Mouse (Mus musculus) brown adipose tissue, adult 24 weeks (tissue): ENCODE results near the gene Trim30d. TPM values are rescaled to one million over a fixed set of nuclear protein-coding genes. Genes with fewer than 3 reads are reported as not detected.
"Not testable (repeated sequence)": the region's sequence is repeated elsewhere in the genome, so short reads cannot be mapped to it uniquely, and the experiment has no call there.

Source experiments
- H3K27ac ChIP-seq: fragments of 200-500 bp; replicated peaks from 2 replicates; pipeline ENCODE4 v1.5.1; 2012; ENCODE audit warnings: low read depth, mild to moderate bottlenecking, low read length
- H3K4me1 ChIP-seq: fragments of 200-500 bp; 2 replicates; pipeline ENCODE4 v1.6.1; 2012; ENCODE audit warnings: low read length, mixed read lengths; ENCODE audit not compliant: control insufficient read depth, insufficient read depth, insufficient read length
- H3K4me3 ChIP-seq: fragments of 200-500 bp; 2 replicates; pipeline ENCODE4 v1.5.1; 2012; ENCODE audit warnings: low read depth, mild to moderate bottlenecking, low read length, moderate library complexity; ENCODE audit not compliant: insufficient read depth
- polyA plus RNA-seq: library from polyadenylated mRNA; stranded (reverse); fragments of >200 nt; gene quantifications from 2 replicates; pipeline ENCODE4 v1.2.4, GENCODE M21; 2012; ENCODE audit not compliant: missing spikeins, insufficient read depth, insufficient read length

Gene Trim30d
- 1.5 and 1.9 TPM in 2 replicates for polyA plus RNA-seq

DNA sequence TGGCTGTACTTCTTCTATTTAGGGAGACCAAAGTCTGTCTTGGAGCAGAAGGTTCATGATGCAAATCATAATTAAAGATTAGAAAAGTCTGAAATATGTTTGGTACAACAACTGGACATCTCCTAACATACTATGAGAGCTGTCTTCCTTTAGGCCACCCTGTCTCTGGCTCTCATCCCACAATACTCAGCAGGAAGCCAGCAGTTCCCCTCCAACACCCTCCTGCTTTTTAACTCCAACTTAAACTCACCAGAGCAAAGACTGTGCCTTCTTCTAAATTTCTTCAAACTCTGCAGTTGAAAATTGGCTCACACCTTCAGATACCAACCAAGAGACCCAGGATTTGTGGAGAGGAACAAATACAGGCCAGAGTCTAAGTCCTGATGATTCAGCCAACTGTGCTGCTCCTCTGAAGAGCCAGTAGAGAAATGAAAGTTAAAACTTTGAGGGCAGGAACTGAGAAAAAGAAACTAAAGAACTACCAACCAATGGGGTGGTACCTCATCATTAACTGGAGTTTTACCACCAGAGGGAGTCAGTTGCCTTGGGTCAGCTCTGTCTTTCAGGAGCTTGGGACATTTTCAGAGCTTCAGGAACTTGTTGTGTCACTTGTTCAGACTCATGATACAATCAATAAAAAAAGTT lies at the start of gene Trim30d:
Gene Trim30d (minus strand): TSS at position 429 of the 645 bp plus-strand sequence.
- not testable (repeated sequence) for H3K4me1 ChIP-seq
- peak within 1 kb of the TSS; percentile 58 for H3K4me3 ChIP-seq
- H3K27ac ChIP-seq, result peak within 1 kb of the TSS; percentile 74

DNA sequence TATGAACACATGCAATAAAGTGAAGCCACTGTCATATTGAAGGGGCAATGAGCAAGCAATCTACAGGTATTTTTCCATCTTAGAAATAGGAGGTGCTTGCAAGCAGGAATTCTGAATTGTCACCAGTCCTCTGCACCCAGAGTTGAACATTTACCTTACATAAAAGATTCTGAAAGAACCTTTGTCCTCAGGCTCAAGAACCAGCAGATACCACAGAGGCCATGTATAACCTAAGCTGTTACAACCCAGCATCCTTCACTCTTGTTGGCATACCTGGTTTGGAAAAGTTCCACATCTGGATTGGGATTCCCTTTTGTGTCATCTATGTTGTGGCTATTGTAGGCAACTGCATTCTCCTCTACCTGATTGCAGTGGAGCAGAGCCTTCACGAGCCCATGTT lies 45.1 kb upstream of the Trim30d start:
- Histone ChIP-seq H3K4me1 (no peaks in the 10 kb centered on the region), H3K4me3 (no peak overlapping the region), H3K27ac (no peak overlapping the region)

DNA sequence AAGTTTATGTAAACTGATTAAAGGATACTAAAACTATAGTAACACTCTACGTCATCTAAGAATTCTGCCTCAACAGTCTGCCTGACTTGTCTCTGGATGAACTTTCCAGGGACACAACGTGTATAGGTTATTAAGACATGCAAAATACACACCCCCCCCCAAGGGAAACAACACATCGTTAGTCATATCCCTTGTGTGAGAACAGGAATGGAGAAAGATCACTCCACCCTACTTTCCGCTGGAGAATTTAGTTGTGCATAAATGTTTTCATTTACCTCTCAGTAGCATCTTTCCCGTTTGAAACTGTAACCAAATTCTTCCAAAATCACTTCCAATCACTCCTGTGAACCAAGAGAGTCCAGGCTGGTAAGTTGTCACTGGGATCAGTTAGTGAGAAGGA lies 42.2 kb upstream of the Trim30d start, which contains the start of gene Olfr651:
Gene Olfr651 (plus strand): TSS at position 301 of the 400 bp plus-strand sequence.
- Histone ChIP-seq H3K4me1 (no peaks in the 10 kb centered on the region), H3K27ac (no peak within 1 kb of the TSS), H3K4me3 (no peak within 1 kb of the TSS)

DNA sequence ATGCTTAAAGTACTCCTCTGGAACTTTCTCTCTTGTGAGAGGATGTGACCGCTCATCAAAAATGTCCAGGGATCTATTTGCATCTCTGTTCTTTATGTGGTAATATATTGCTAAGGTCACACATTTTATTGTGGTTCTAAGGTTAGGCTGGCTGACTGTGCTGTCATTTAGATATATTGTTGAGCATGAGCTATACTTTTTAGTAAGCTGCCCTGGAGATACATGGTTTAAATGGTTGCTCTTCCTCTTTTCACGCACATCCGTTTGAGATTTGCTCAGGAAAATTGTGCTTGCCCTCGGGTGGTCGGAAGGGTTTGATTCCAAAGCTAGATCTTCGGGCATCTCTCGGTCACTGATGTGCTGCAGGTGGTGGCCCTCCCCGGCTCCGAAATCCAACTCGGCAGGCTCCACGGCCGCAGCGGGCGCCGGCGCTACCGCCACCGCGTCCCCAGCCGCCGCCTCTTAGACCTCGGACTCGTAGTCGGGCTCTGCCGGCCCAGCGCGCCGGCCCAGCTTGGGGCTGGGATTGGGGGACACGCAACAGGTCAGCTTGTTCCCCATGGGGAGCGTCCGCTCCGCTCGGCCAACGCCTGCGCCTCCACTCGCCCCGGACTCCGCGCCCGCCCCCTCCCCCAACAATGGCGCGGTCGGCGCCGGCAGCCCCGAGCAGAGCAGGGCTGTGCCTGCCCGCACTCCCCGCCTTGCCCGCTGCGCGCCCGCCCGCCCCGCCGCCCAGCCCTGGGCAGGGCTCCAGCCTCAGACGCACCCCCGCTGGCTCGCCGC lies 5.9 kb downstream of the Trim30d start:
- H3K4me1 ChIP-seq, result no peaks in the 10 kb centered on the region
- H3K27ac ChIP-seq, result no peak overlapping the region
- H3K4me3 ChIP-seq, result peak overlapping the region; percentile 49

DNA sequence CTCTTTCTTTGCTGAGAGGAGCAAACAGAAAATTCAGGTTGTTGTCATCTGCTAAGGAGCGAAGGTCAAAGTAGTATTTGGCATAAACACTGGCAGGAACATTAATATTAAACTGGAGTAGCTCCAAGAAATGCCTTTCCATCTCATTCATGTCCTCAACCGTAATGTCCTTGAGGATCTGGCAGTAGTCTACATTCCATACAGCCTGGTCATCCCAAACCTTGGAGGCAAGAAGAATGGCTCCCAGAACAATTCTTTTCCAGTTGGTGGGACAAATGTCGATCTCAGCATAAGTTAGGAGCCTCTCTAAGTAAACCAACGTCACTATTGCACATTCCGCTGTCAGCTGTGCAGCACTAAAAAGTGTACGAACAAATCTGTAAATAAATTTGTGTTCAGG lies 6.5 kb downstream of the Trim30d start:
- not testable (repeated sequence) for H3K4me1 ChIP-seq, H3K27ac ChIP-seq, H3K4me3 ChIP-seq

DNA sequence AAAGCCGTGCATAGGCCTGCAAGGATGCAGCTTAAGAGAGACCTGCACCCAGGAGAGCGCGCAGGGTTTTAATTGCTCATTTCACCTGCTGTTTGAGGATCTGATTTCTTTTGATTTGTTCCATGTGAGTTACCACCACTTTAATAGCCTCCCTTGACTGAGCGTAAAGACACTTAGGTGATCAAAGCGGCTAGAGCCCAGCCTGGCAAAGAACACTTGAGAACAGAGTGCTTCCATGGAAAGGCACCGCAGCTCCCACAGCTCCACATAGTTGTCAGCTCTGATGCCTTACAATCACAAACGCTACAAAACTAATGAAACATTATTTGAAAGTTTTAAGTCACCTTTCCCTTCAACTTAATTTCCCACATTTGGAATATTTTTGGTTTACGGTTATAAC lies 8.2 kb downstream of the Trim30d start:
- H3K4me3 ChIP-seq, H3K4me1 ChIP-seq, H3K27ac ChIP-seq: not testable (repeated sequence)

DNA sequence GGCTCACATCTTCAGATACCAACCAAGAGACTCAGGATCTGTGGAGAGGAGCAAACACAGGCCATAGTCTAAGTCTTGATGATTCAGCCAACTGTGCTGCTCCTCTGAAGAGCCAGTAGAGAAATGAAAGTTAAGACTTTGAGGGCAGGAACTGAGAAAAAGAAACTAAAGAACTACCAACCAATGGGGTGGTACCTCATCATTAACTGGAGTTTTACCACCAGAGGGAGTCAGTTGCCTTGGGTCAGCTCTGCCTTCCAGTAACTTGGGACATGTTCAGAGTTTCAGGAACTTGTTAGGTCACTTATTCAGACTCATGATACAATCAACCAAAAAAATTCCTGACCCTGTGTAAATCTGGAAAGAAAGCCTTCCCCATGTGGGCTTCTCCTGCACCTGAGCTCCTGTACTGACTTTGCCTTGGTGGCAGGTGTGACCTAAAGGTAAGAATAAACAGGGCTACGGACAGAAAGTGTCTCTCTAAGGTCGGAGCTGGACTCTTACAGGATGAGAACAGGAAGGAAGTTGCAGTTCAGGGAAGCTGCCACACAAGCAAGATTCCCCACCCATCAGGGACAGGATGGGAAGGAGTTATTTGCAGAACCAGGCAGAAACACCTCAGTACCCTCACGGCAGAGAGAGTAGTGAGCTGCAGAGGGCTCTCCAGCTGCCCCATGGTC lies 42.4 kb downstream of the Trim30d start, which contains the start of gene Trim30a:
Gene Trim30a (minus strand): TSS at position 129 of the 680 bp plus-strand sequence.
- Histone ChIP-seq H3K4me3 (peak within 1 kb of the TSS; percentile 62), H3K4me1 (peaks cover 2% of the 10 kb centered on the region; the same call in 1 of the 2 replicates), H3K27ac (peak within 1 kb of the TSS; percentile 93)

DNA sequence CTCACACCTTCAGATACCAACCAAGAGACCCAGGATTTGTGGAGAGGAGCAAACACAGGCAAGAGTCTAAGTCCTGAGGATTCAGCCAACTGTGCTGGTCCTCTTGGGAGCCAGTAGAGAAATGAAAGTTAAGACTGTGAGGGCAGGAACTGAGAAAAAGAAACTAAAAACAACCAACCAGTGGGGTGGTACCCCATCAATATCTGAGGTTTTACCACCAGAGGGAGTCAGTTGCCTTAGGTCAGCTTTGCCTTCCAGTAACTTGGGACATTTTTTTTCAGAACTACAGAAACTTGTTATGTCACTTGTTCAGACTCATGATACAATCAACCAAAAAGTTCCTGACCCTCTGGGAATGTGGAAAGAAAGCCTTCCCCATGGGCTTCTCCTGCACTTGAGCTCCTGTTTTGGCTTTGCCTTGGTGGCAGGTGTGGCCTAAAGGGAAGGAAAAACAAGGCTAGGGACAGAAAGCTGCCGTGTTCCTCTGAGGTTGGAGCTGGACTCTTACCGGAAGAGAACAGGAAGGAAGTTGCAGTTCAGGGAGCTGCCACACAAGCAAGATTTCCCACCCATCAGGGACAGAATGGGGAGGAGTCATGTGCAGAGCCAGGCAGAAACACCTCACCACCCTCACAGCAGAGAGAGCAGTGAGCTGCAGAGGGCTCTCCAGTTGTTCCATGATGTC lies 61.5 kb downstream of the Trim30d start:
- Histone ChIP-seq H3K27ac (peak overlapping the region; percentile 94), H3K4me1 (peaks cover 7% of the 10 kb centered on the region; the same call in 1 of the 2 replicates), H3K4me3 (peak overlapping the region; percentile 61)

Other genes starting within 250 kb of the Trim30d start
- 0.58 and 0.67 TPM in 2 replicates for gene Trim5, start 219.8 kb downstream of the Trim30d start, polyA plus RNA-seq
- 10.5 and 11.9 TPM in 2 replicates for gene Trim12a, start 192.4 kb downstream of the Trim30d start, polyA plus RNA-seq
- gene Trim34b, start 178.4 kb downstream of the Trim30d start, polyA plus RNA-seq, result not detected in 2 replicates
- gene Trim12c, start 154.5 kb downstream of the Trim30d start, polyA plus RNA-seq, result 4.4 and 5.6 TPM in 2 replicates
- not detected in 2 replicates for gene Trim30b, start 138.0 kb downstream of the Trim30d start, polyA plus RNA-seq
- 0.92 TPM in 1 of 2 replicates, not detected in the other for gene Trim30c, start 107.0 kb downstream of the Trim30d start, polyA plus RNA-seq
- gene Trim30a, start 42.7 kb downstream of the Trim30d start, polyA plus RNA-seq, result 4.0 and 5.3 TPM in 2 replicates
- gene Olfr651, start 42.3 kb upstream of the Trim30d start, polyA plus RNA-seq, result not detected in 2 replicates
- not detected in 2 replicates for gene Olfr652, start 53.1 kb upstream of the Trim30d start, polyA plus RNA-seq
- gene Olfr653, start 69.5 kb upstream of the Trim30d start, polyA plus RNA-seq, result not detected in 2 replicates
- gene Olfr654, start 79.2 kb upstream of the Trim30d start, polyA plus RNA-seq, result not detected in 2 replicates
- gene Olfr655, start 93.9 kb upstream of the Trim30d start, polyA plus RNA-seq, result not detected in 2 replicates
- gene Olfr656, start 106.1 kb upstream of the Trim30d start, polyA plus RNA-seq, result not detected in 2 replicates
- gene Olfr657, start 116.9 kb upstream of the Trim30d start, polyA plus RNA-seq, result not detected in 2 replicates
- not detected in 2 replicates for gene Olfr658, start 139.5 kb upstream of the Trim30d start, polyA plus RNA-seq
- not detected in 2 replicates for gene Olfr659, start 158.9 kb upstream of the Trim30d start, polyA plus RNA-seq
- gene Olfr661, start 178.7 kb upstream of the Trim30d start, polyA plus RNA-seq, result not detected in 2 replicates